Mouse (Mus musculus) heart, embryonic 15.5 days (tissue): ENCODE measurements around the gene Arrb2. TPM values are rescaled to one million over a fixed set of nuclear protein-coding genes. Genes with fewer than 3 reads are reported as not detected.

Source experiments
- ATAC-seq: fragments of 200-750 bp; cut with Nextera tagmentation; replicated peaks from 2 replicates; pipeline ENCODE4 v1.8.0; 2017; ENCODE audit warnings: low read depth, moderate TSS enrichment; ENCODE audit not compliant: insufficient number of reproducible peaks, insufficient read depth, low FRiP score
- H3K27ac ChIP-seq: fragments of 300-500 bp; sonication (generic); 2 replicates; pipeline ENCODE4 v1.5.1; 2015; ENCODE audit warnings: mild to moderate bottlenecking, inconsistent platforms
- H3K27me3 ChIP-seq: fragments of 300-500 bp; sonication (generic); 2 replicates; pipeline ENCODE4 v1.6.1; 2015; ENCODE audit warnings: inconsistent platforms
- H3K36me3 ChIP-seq: fragments of 300-500 bp; sonication (generic); 2 replicates; pipeline ENCODE4 v1.6.1; 2015; ENCODE audit warnings: mild to moderate bottlenecking, inconsistent platforms
- H3K4me1 ChIP-seq: fragments of 300-500 bp; sonication (generic); replicated peaks from 2 replicates; pipeline ENCODE4 v1.6.1; 2015; ENCODE audit warnings: inconsistent platforms
- H3K4me2 ChIP-seq: fragments of 300-500 bp; sonication (generic); 2 replicates; pipeline ENCODE4 v1.6.1; 2015; ENCODE audit warnings: inconsistent platforms, mild to moderate bottlenecking, moderate library complexity
- H3K4me3 ChIP-seq: fragments of 300-500 bp; sonication (generic); 2 replicates; pipeline ENCODE4 v1.5.1; 2015; ENCODE audit warnings: mild to moderate bottlenecking, inconsistent platforms
- H3K9ac ChIP-seq: fragments of 300-500 bp; sonication (generic); 2 replicates; pipeline ENCODE4 v1.6.1; 2015; ENCODE audit warnings: mild to moderate bottlenecking, inconsistent platforms
- H3K9me3 ChIP-seq: fragments of 300-500 bp; sonication (generic); replicated peaks from 2 replicates; pipeline ENCODE4 v1.6.1; 2016; ENCODE audit warnings: inconsistent platforms
- WGBS: fragments of 180-500 bp; shearing (Covaris S2); methylation state at CpG from one replicate; pipeline ENCODE4 v1.1.7; 2015; ENCODE audit warnings: mixed read lengths; 5-methylcytosine and 5-hydroxymethylcytosine counted together
- polyA plus RNA-seq: library from polyadenylated mRNA; unstranded; fragments of >200 nt; fragmentation: Nextera tagmentation; extraction: Ambion mirVana; gene quantifications from 2 replicates; pipeline ENCODE4 v1.2.1, GENCODE M21; 2015

Arrb2 gene
- polyA plus RNA-seq, 1 experiment from 2014 or later, result 11.4 TPM

GRCm38 (mm10) chr11:70444667-70445066, 12.2 kb downstream of the Arrb2 start:
- Histone ChIP-seq H3K4me1 (no peaks in the 10 kb centered on the region), H3K36me3 (peaks cover 3% of the 10 kb centered on the region; the same call in 1 of the 2 replicates), H3K27ac (no peak overlapping the region), H3K9me3 (no peaks in the 10 kb centered on the region), H3K27me3 (no peaks in the 10 kb centered on the region), H3K4me3 (no peak overlapping the region), H3K9ac (no peak overlapping the region), H3K4me2 (no peak overlapping the region)
- 65% methylated on average over 6 of the region's 6 CpGs for WGBS
- ATAC-seq, result no peak

GRCm38 (mm10) chr11:70446756-70447155, 14.3 kb downstream of the Arrb2 start:
- Histone ChIP-seq H3K27me3 (no peaks in the 10 kb centered on the region), H3K4me1 (no peaks in the 10 kb centered on the region), H3K4me3 (no peak overlapping the region), H3K27ac (no peak overlapping the region), H3K4me2 (no peak overlapping the region), H3K9ac (no peak overlapping the region), H3K9me3 (no peaks in the 10 kb centered on the region), H3K36me3 (no peaks in the 10 kb centered on the region)
- WGBS, result 24% methylated on average over 3 of the region's 3 CpGs
- ATAC-seq, result no peak

GRCm38 (mm10) chr11:70447373-70447772, 14.9 kb downstream of the Arrb2 start:
- H3K4me2 ChIP-seq, result no peak overlapping the region
- H3K27me3 ChIP-seq, result no peaks in the 10 kb centered on the region
- no peaks in the 10 kb centered on the region for H3K9me3 ChIP-seq
- H3K36me3 ChIP-seq, result no peaks in the 10 kb centered on the region
- no peak for ATAC-seq
- H3K9ac ChIP-seq, result no peak overlapping the region
- H3K27ac ChIP-seq, result no peak overlapping the region
- peaks cover 3% of the 10 kb centered on the region for H3K4me1 ChIP-seq
- WGBS, result 53% methylated on average over 1 of the region's 1 CpGs
- H3K4me3 ChIP-seq, result no peak overlapping the region

GRCm38 (mm10) chr11:70450926-70451325, 18.5 kb downstream of the Arrb2 start:
- no peak overlapping the region for H3K27ac ChIP-seq
- no peak overlapping the region for H3K4me2 ChIP-seq
- no peaks in the 10 kb centered on the region for H3K27me3 ChIP-seq
- H3K9ac ChIP-seq, result no peak overlapping the region
- no peak overlapping the region for H3K4me3 ChIP-seq
- 75% methylated on average over 2 of the region's 2 CpGs for WGBS
- H3K9me3 ChIP-seq, result no peaks in the 10 kb centered on the region
- peaks cover 13% of the 10 kb centered on the region for H3K4me1 ChIP-seq
- H3K36me3 ChIP-seq, result 0 out of 2 replicates have a peak, but pooled peaks cover 3% of the 10 kb centered on the region
- no peak for ATAC-seq

- H3K4me2 ChIP-seq, result peak within 1 kb of the TSS; percentile 78
- WGBS, result under 1% methylated on average over 46 of the region's 46 CpGs
- H3K36me3 ChIP-seq, result 0 out of 2 replicates have a peak, but pooled peaks cover 3% of the 10 kb centered on the region
- no peaks in the 10 kb centered on the region for H3K27me3 ChIP-seq
- peak; percentile 99 for ATAC-seq
- peak within 1 kb of the TSS; percentile 96 for H3K27ac ChIP-seq
- H3K9ac ChIP-seq, result peak within 1 kb of the TSS; percentile 74
- H3K9me3 ChIP-seq, result no peaks in the 10 kb centered on the region
- H3K4me1 ChIP-seq, result peaks cover 13% of the 10 kb centered on the region
- H3K4me3 ChIP-seq, result peak within 1 kb of the TSS; percentile 65
Measured at GRCm38 (mm10) chr11:70451797-70452498, 19.5 kb downstream of the Arrb2 start, which contains the start of gene Med11. Gene Med11, plus strand, starts transcription at chr11:70451919.

GRCm38 (mm10) chr11:70453261-70454044, 21.0 kb downstream of the Arrb2 start:
- no peak overlapping the region for H3K9ac ChIP-seq
- peaks cover under 1% of the 10 kb centered on the region; the same call in 1 of the 2 replicates for H3K27me3 ChIP-seq
- peaks cover 13% of the 10 kb centered on the region for H3K4me1 ChIP-seq
- no peaks in the 10 kb centered on the region for H3K9me3 ChIP-seq
- H3K36me3 ChIP-seq, result 0 out of 2 replicates have a peak, but pooled peaks cover 3% of the 10 kb centered on the region
- H3K27ac ChIP-seq, result no peak overlapping the region
- no peak overlapping the region for H3K4me2 ChIP-seq
- no peak overlapping the region for H3K4me3 ChIP-seq
- 85% methylated on average over 9 of the region's 9 CpGs for WGBS
- no peak for ATAC-seq

GRCm38 (mm10) chr11:70458688-70459600, 26.5 kb downstream of the Arrb2 start, which contains the start of gene Zmynd15:
Gene Zmynd15, plus strand, starts transcription at chr11:70459433.
- Histone ChIP-seq H3K4me2 (peak within 1 kb of the TSS; percentile 97), H3K4me3 (peak within 1 kb of the TSS; percentile 74), H3K27ac (peak within 1 kb of the TSS; percentile 23; the same call in 1 of the 2 replicates), H3K4me1 (peaks cover 11% of the 10 kb centered on the region), H3K36me3 (0 out of 2 replicates have a peak, but pooled peaks cover 3% of the 10 kb centered on the region), H3K27me3 (peaks cover 25% of the 10 kb centered on the region), H3K9me3 (no peaks in the 10 kb centered on the region), H3K9ac (peak within 1 kb of the TSS; percentile 68)
- ATAC-seq, result no peak
- 16% methylated on average over 32 of the region's 32 CpGs for WGBS

GRCm38 (mm10) chr11:70459601-70460101, 27.2 kb downstream of the Arrb2 start, which contains the start of gene Cxcl16:
Gene Cxcl16, minus strand, starts transcription at chr11:70459984.
- Histone ChIP-seq H3K4me2 (peak within 1 kb of the TSS; percentile 97), H3K27ac (peak within 1 kb of the TSS; percentile 23; the same call in 1 of the 2 replicates), H3K27me3 (peaks cover 32% of the 10 kb centered on the region), H3K4me1 (peaks cover 11% of the 10 kb centered on the region), H3K36me3 (0 out of 2 replicates have a peak, but pooled peaks cover 3% of the 10 kb centered on the region), H3K9ac (peak within 1 kb of the TSS; percentile 68), H3K4me3 (peak within 1 kb of the TSS; percentile 74), H3K9me3 (no peaks in the 10 kb centered on the region)
- no peak for ATAC-seq
- 2% methylated on average over 30 of the region's 30 CpGs for WGBS

GRCm38 (mm10) chr11:70463970-70464369, 31.5 kb downstream of the Arrb2 start:
- 81% methylated on average over 5 of the region's 5 CpGs for WGBS
- ATAC-seq, result no peak
- H3K4me2 ChIP-seq, result no peak overlapping the region
- H3K36me3 ChIP-seq, result no peaks in the 10 kb centered on the region
- no peak overlapping the region for H3K27ac ChIP-seq
- no peak overlapping the region for H3K4me3 ChIP-seq
- peaks cover 21% of the 10 kb centered on the region for H3K4me1 ChIP-seq
- H3K9me3 ChIP-seq, result no peaks in the 10 kb centered on the region
- H3K27me3 ChIP-seq, result peaks cover 41% of the 10 kb centered on the region
- H3K9ac ChIP-seq, result no peak overlapping the region

GRCm38 (mm10) chr11:70465211-70465610, 32.8 kb downstream of the Arrb2 start:
- Histone ChIP-seq H3K4me1 (peaks cover 15% of the 10 kb centered on the region), H3K4me3 (peak overlapping the region; percentile 48), H3K9ac (0 out of 2 replicates have a peak overlapping the region, but pooled peaks have one; percentile 7), H3K4me2 (peak overlapping the region; percentile 81), H3K27ac (no peak overlapping the region), H3K9me3 (no peaks in the 10 kb centered on the region), H3K27me3 (peaks cover 41% of the 10 kb centered on the region), H3K36me3 (no peaks in the 10 kb centered on the region)
- ATAC-seq, result no peak
- WGBS, result 27% methylated on average over 16 of the region's 16 CpGs
